Mouse (Mus musculus): ENCODE results near the gene Rab5if. TPM values are rescaled to one million over a fixed set of nuclear protein-coding genes. Genes with fewer than 3 reads are reported as not detected.
"Not testable (repeated sequence)": the region's sequence is repeated elsewhere in the genome, so short reads cannot be mapped to it uniquely, and the experiment has no call there.

Gene Rab5if
- polyA plus RNA-seq, 1 experiment = 175 TPM

GRCm38 (mm10) chr2:156873629-156874028, 10.7 kb downstream of the Rab5if start:
- Histone ChIP-seq H3K4me3 (ENCODE audit: insufficient read depth, low read length) (no peak overlapping the region), H3K4me1 (ENCODE audit: control insufficient read depth, insufficient read depth, low read length) (peaks cover 12% of the 10 kb centered on the region), H3K27ac (ENCODE audit: insufficient read depth, low read depth, low read length) (no peak overlapping the region)
- TF ChIP-seq CTCF (IDR thresholded peaks at IDR 0.05; ENCODE audit: low read depth, low read length) = peak; percentile 41; the same call in 1 of the 2 replicates
- no peak for TF ChIP-seq POLR2A (IDR thresholded peaks at IDR 0.05; ENCODE audit: borderline replicate concordance, low read depth, low read length)

- Histone ChIP-seq H3K4me3 (ENCODE audit: insufficient read depth, low read length) (no peak overlapping the region), H3K4me1 (ENCODE audit: control insufficient read depth, insufficient read depth, low read length) (peaks cover 10% of the 10 kb centered on the region), H3K27ac (ENCODE audit: insufficient read depth, low read depth, low read length) (no peak overlapping the region)
- TF ChIP-seq POLR2A (IDR thresholded peaks at IDR 0.05; ENCODE audit: borderline replicate concordance, low read depth, low read length) (no peak), CTCF (IDR thresholded peaks at IDR 0.05; ENCODE audit: low read depth, low read length) (no peak)
These were observed 11.3 kb downstream of the Rab5if start for GRCm38 (mm10) chr2:156874047-156874759.

GRCm38 (mm10) chr2:156874760-156875510, 12.0 kb downstream of the Rab5if start:
- peaks cover 10% of the 10 kb centered on the region for H3K4me1 ChIP-seq (ENCODE audit: control insufficient read depth, insufficient read depth, low read length)
- TF ChIP-seq POLR2A (IDR thresholded peaks at IDR 0.05; ENCODE audit: borderline replicate concordance, low read depth, low read length) = no peak
- no peak for TF ChIP-seq CTCF (IDR thresholded peaks at IDR 0.05; ENCODE audit: low read depth, low read length)
- H3K27ac ChIP-seq (ENCODE audit: insufficient read depth, low read depth, low read length) = no peak overlapping the region
- H3K4me3 ChIP-seq (ENCODE audit: insufficient read depth, low read length) = no peak overlapping the region

GRCm38 (mm10) chr2:156877726-156878125, 14.8 kb downstream of the Rab5if start:
- TF ChIP-seq POLR2A (IDR thresholded peaks at IDR 0.05; ENCODE audit: borderline replicate concordance, low read depth, low read length) (no peak), CTCF (IDR thresholded peaks at IDR 0.05; ENCODE audit: low read depth, low read length) (no peak)
- Histone ChIP-seq H3K4me3 (ENCODE audit: insufficient read depth, low read length) (no peak overlapping the region), H3K27ac (ENCODE audit: insufficient read depth, low read depth, low read length) (no peak overlapping the region), H3K4me1 (ENCODE audit: control insufficient read depth, insufficient read depth, low read length) (peaks cover 5% of the 10 kb centered on the region)

- H3K4me1 ChIP-seq (ENCODE audit: control insufficient read depth, insufficient read depth, low read length) = peaks cover 12% of the 10 kb centered on the region
- no peak for TF ChIP-seq POLR2A (IDR thresholded peaks at IDR 0.05; ENCODE audit: borderline replicate concordance, low read depth, low read length)
- no peak for TF ChIP-seq CTCF (IDR thresholded peaks at IDR 0.05; ENCODE audit: low read depth, low read length)
- no peak overlapping the region for H3K4me3 ChIP-seq (ENCODE audit: insufficient read depth, low read length)
- H3K27ac ChIP-seq (ENCODE audit: insufficient read depth, low read depth, low read length) = no peak overlapping the region
These were observed 16.6 kb downstream of the Rab5if start for GRCm38 (mm10) chr2:156879541-156879940.

GRCm38 (mm10) chr2:156882431-156883001, 19.6 kb downstream of the Rab5if start:
- no peak overlapping the region for H3K4me3 ChIP-seq (ENCODE audit: insufficient read depth, low read length)
- peaks cover 16% of the 10 kb centered on the region for H3K4me1 ChIP-seq (ENCODE audit: control insufficient read depth, insufficient read depth, low read length)
- no peak overlapping the region for H3K27ac ChIP-seq (ENCODE audit: insufficient read depth, low read depth, low read length)
- TF ChIP-seq CTCF (IDR thresholded peaks at IDR 0.05; ENCODE audit: low read depth, low read length) (no peak), POLR2A (IDR thresholded peaks at IDR 0.05; ENCODE audit: borderline replicate concordance, low read depth, low read length) (no peak)

- TF ChIP-seq CTCF (IDR thresholded peaks at IDR 0.05; ENCODE audit: low read depth, low read length) (no peak), POLR2A (IDR thresholded peaks at IDR 0.05; ENCODE audit: borderline replicate concordance, low read depth, low read length) (no peak)
- Histone ChIP-seq H3K27ac (ENCODE audit: insufficient read depth, low read depth, low read length) (no peak overlapping the region), H3K4me3 (ENCODE audit: insufficient read depth, low read length) (no peak overlapping the region), H3K4me1 (ENCODE audit: control insufficient read depth, insufficient read depth, low read length) (peaks cover 10% of the 10 kb centered on the region)
These were observed 21.7 kb downstream of the Rab5if start for GRCm38 (mm10) chr2:156884396-156885211.

- not testable (repeated sequence) for H3K27ac ChIP-seq (ENCODE audit: insufficient read depth, low read depth, low read length); H3K4me3 ChIP-seq (ENCODE audit: insufficient read depth, low read length)
- peaks cover 10% of the 10 kb centered on the region for H3K4me1 ChIP-seq (ENCODE audit: control insufficient read depth, insufficient read depth, low read length)
These were observed 22.7 kb downstream of the Rab5if start for GRCm38 (mm10) chr2:156885666-156886065.

GRCm38 (mm10) chr2:156886084-156886631, 23.2 kb downstream of the Rab5if start:
- TF ChIP-seq POLR2A (IDR thresholded peaks at IDR 0.05; ENCODE audit: borderline replicate concordance, low read depth, low read length) (no peak), CTCF (IDR thresholded peaks at IDR 0.05; ENCODE audit: low read depth, low read length) (no peak)
- H3K27ac ChIP-seq (ENCODE audit: insufficient read depth, low read depth, low read length) = no peak overlapping the region

More at GRCm38 (mm10) chr2:156886084-156886631, 23.2 kb downstream of the Rab5if start:
- no peak overlapping the region for H3K4me3 ChIP-seq (ENCODE audit: insufficient read depth, low read length)
- peaks cover 10% of the 10 kb centered on the region for H3K4me1 ChIP-seq (ENCODE audit: control insufficient read depth, insufficient read depth, low read length)
